Mouse (Mus musculus) midbrain, postnatal 0 days (tissue): ENCODE data around the gene Osbpl10. TPM values are rescaled to one million over a fixed set of nuclear protein-coding genes. Genes with fewer than 3 reads are reported as not detected.
A peak's percentile ranks its signal among the peaks of the same experiment; 100 is the strongest.

Experiments used
- ATAC-seq: fragments of 200-750 bp; cut with Nextera tagmentation; 2 replicates; pipeline ENCODE4 v1.8.0; 2017; ENCODE audit warnings: moderate number of reproducible peaks, mild to moderate bottlenecking, moderate TSS enrichment, moderate library complexity; ENCODE audit not compliant: low FRiP score
- DNase-seq: peaks from one replicate; pipeline ENCODE4 v3.0.0-alpha.2; 2015; ENCODE audit warnings: low spot score
- H3K27ac ChIP-seq: fragments of 300-500 bp; sonication (generic); 2 replicates; pipeline ENCODE4 v1.5.1; 2014; ENCODE audit warnings: low read depth, mild to moderate bottlenecking, low read length, mixed read lengths
- H3K27me3 ChIP-seq: fragments of 300-500 bp; sonication (generic); 2 replicates; pipeline ENCODE4 v1.6.1; 2014; ENCODE audit warnings: low read length, control low read depth, mixed read lengths; ENCODE audit not compliant: insufficient read depth
- H3K36me3 ChIP-seq: fragments of 300-500 bp; sonication (generic); 2 replicates; pipeline ENCODE4 v1.6.1; 2014; ENCODE audit warnings: low read length, control low read depth, mixed read lengths; ENCODE audit not compliant: insufficient read depth
- H3K4me1 ChIP-seq: fragments of 300-500 bp; sonication (generic); 2 replicates; pipeline ENCODE4 v1.6.1; 2014; ENCODE audit warnings: mild to moderate bottlenecking, control low read depth, antibody characterized with exemption, low read length, mixed read lengths; ENCODE audit not compliant: insufficient read depth
- H3K4me2 ChIP-seq: fragments of 300-500 bp; sonication (generic); 2 replicates; pipeline ENCODE4 v1.6.1; 2014; ENCODE audit warnings: low read depth, mild to moderate bottlenecking, low read length, mixed read lengths; ENCODE audit not compliant: poor library complexity, severe bottlenecking
- H3K4me3 ChIP-seq: fragments of 300-500 bp; sonication (generic); 2 replicates; pipeline ENCODE4 v1.5.1; 2014; ENCODE audit warnings: low read depth, mild to moderate bottlenecking, low read length, moderate library complexity
- H3K9ac ChIP-seq: fragments of 300-500 bp; sonication (generic); replicated peaks from 2 replicates; pipeline ENCODE4 v1.6.1; 2014; ENCODE audit warnings: mild to moderate bottlenecking, low read length, moderate library complexity, mixed read lengths; ENCODE audit not compliant: poor library complexity, severe bottlenecking
- H3K9me3 ChIP-seq: fragments of 300-500 bp; sonication (generic); 2 replicates; pipeline ENCODE4 v1.6.1; 2016; ENCODE audit warnings: low read length, control low read depth
- CTCF ChIP-seq: IDR thresholded peaks from 2 replicates; pipeline ENCODE4 v1.5.1; 2016; ENCODE audit warnings: antibody characterized with exemption, mild to moderate bottlenecking
- WGBS: fragments of 180-500 bp; shearing (Covaris S2); extraction: QIAGEN DNeasy Blood & Tissue Kit; methylation state at CpG from one replicate; pipeline ENCODE4 v1.1.7; 2014; 5-methylcytosine and 5-hydroxymethylcytosine counted together
- polyA plus RNA-seq: library from polyadenylated mRNA; unstranded; fragments of >200 nt; fragmentation: Nextera tagmentation; extraction: Ambion mirVana; gene quantifications from 2 replicates; pipeline ENCODE4 v1.2.1, GENCODE M21; 2015
- total RNA-seq: library from RNA; depleted of rRNA; stranded (reverse); fragments of >200 nt; gene quantifications from 2 replicates; pipeline ENCODE4 v1.2.3, GENCODE M21; 2014

The Osbpl10 gene
- total and polyA plus RNA-seq, 2 experiments from 2014 or later: 3.2 to 23.5 TPM

- Histone ChIP-seq H3K36me3 (no peaks in the 10 kb centered on the region), H3K4me2 (no peak overlapping the region), H3K27me3 (no peaks in the 10 kb centered on the region), H3K4me3 (no peak overlapping the region), H3K27ac (no peak overlapping the region), H3K9ac (no peak overlapping the region), H3K9me3 (no peaks in the 10 kb centered on the region), H3K4me1 (no peaks in the 10 kb centered on the region)
- TF ChIP-seq CTCF: no peak
- ATAC-seq: no peak
- DNase-seq: no peak
- WGBS: 94% methylated on average over 14 of the region's 14 CpGs
Measured at GRCm38 (mm10) chr9:115053779-115054178, 75.4 kb downstream of the Osbpl10 start.

DNA sequence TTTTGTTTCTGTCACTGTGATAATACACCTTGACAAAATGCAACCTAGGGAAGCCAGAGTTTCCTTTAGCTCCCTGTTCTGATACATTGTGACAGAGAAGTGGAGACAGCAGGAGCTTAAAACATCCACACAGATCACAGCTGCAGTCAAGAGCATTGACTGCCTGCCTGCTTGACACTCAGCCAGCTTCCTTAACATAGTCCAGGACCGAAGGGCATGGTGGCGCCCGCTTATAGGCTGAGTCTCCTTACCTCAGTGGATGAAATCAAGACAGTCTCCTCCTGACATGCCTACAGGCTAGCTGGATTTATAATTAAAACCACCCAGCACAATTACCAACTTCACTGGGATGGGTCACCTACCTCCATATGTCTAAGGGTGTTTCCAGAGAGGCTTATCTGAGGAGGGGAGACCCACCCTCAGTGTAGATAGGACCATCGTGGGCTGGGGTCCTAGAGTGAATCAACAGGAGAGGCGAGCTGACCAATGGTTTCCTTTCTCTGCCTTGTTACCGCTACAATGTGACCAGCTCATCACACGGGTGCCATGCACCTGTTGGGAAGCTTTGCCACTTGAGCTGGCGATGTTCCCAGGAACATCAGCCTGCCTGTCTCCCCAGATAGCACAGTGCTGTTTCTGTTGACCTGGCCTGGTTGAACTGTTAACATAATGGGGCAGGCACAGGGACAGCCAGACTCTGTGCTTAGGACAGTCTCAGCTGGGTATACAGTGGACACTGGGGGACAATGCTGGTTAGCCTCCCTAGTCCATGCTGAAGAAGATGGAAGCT is 76.9 kb downstream of the Osbpl10 start:
- ATAC-seq (no peak), DNase-seq (peak; percentile 34)

DNA sequence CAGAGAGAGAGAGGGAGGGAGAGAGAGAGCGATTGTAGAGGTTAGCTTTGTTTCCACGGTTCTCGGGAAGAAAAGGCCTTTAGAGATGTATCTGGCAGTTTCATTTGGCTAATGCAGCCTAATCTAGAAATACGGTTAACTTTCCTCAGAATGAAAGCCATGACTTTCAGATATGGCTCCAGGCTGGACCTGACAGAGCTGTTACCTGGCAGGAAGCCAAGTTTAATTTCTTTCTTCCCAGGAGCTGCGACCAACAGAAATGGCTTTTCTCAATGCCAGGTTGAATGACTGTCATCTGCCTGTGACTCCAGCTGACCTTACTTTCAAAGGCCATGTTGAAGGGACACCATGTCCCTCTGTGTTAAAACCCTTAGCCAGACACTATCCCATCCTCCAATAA is 80.4 kb downstream of the Osbpl10 start:
- Histone ChIP-seq H3K4me2 (no peak overlapping the region), H3K9me3 (no peaks in the 10 kb centered on the region), H3K4me1 (no peaks in the 10 kb centered on the region), H3K36me3 (no peaks in the 10 kb centered on the region), H3K27me3 (no peaks in the 10 kb centered on the region), H3K9ac (no peak overlapping the region), H3K27ac (0 out of 2 replicates have a peak overlapping the region, but pooled peaks have one; percentile 3), H3K4me3 (no peak overlapping the region)
- no peak for TF ChIP-seq CTCF
- DNase-seq: peak; percentile 75
- ATAC-seq: no peak
- WGBS: 22% methylated on average over 5 of the region's 5 CpGs

More for the DNA sequence above, 76.9 kb downstream of the Osbpl10 start:
- H3K4me2 ChIP-seq: no peak overlapping the region
- no peak overlapping the region for H3K4me3 ChIP-seq
- no peak overlapping the region for H3K9ac ChIP-seq
- H3K9me3 ChIP-seq: no peaks in the 10 kb centered on the region
- H3K4me1 ChIP-seq: no peaks in the 10 kb centered on the region
- TF ChIP-seq CTCF: no peak
- 71% methylated on average over 8 of the region's 8 CpGs for WGBS
- H3K27me3 ChIP-seq: no peaks in the 10 kb centered on the region
- H3K27ac ChIP-seq: no peak overlapping the region
- no peaks in the 10 kb centered on the region for H3K36me3 ChIP-seq

DNA sequence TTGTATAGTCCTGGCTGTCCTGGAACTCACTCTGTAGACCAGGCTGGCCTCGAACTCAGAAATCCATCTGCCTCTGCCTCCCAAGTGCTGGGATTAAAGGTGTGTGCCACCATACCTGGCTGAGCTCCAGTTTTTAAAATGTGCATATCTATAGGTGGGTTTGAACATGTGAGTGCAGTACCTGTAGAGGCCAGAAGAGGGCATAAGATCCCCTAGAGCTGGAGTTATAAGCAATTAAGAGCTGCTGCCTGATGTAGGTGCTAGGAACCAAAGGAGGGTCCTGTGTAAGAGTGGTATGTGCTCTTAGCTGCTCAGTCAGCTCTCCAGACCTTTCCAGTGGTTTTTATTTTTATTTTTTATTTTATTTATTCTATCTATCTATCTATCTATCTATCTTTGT is 86.5 kb downstream of the Osbpl10 start:
- H3K9ac ChIP-seq: no peak overlapping the region
- H3K9me3 ChIP-seq: no peaks in the 10 kb centered on the region
- 100% methylated on average over 1 of the region's 1 CpGs for WGBS
- ATAC-seq: no peak
- no peaks in the 10 kb centered on the region for H3K36me3 ChIP-seq
- no peak overlapping the region for H3K4me3 ChIP-seq
- H3K4me1 ChIP-seq: no peaks in the 10 kb centered on the region
- H3K27me3 ChIP-seq: no peaks in the 10 kb centered on the region
- peak; percentile 42 for TF ChIP-seq CTCF
- no peak overlapping the region for H3K4me2 ChIP-seq
- DNase-seq: no peak
- no peak overlapping the region for H3K27ac ChIP-seq

DNA sequence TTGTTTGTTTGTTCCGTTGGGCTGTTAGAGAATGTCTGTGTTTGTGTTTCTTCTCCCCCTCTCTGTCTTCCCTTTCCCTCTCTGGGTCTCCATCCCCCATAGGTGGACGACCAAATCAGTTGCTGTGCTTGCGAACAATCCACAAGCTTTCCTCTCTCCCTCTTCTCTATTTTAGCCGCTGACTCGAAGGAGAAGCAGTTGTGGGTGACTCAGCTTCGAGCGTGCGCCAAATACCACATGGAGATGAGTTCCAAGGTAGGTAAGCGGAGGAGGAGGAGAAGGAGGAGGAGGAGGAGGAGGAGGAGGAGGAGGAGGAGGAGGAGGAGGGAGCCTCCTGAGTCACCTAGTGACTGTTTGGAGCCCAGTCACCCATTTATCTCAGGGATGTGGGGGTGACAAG is 88.7 kb downstream of the Osbpl10 start:
- TF ChIP-seq CTCF: no peak
- Histone ChIP-seq H3K4me3 (no peak overlapping the region), H3K9ac (no peak overlapping the region), H3K27ac (no peak overlapping the region), H3K4me2 (no peak overlapping the region), H3K9me3 (no peaks in the 10 kb centered on the region), H3K27me3 (no peaks in the 10 kb centered on the region), H3K4me1 (no peaks in the 10 kb centered on the region), H3K36me3 (no peaks in the 10 kb centered on the region)
- 70% methylated on average over 9 of the region's 9 CpGs for WGBS
- DNase-seq: no peak
- no peak for ATAC-seq

DNA sequence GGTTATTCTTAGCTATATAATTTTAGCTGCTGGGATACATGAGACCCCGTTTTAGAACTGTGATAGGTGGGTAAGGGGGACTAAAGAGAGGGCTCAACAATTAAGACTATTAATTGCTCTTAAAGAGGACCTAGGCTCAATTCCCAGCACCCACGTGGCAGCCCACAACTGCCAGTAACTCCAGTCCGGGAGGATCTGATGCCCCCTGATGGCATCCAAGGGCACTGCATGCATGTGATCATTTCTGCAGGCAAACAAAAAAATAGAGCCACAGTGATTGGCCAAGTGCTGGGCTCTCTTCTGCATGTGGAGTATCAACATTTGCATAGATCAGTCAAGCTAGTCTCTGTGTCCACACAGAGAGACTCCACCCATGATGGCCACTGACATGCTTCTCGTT is 96.8 kb downstream of the Osbpl10 start:
- H3K27me3 ChIP-seq: no peaks in the 10 kb centered on the region
- no peaks in the 10 kb centered on the region for H3K9me3 ChIP-seq
- 93% methylated on average over 4 of the region's 4 CpGs for WGBS
- no peak overlapping the region for H3K9ac ChIP-seq
- no peaks in the 10 kb centered on the region for H3K36me3 ChIP-seq
- no peak overlapping the region for H3K4me2 ChIP-seq
- no peak for TF ChIP-seq CTCF
- no peak overlapping the region for H3K27ac ChIP-seq
- no peak overlapping the region for H3K4me3 ChIP-seq
- ATAC-seq (no peak), DNase-seq (no peak)
- no peaks in the 10 kb centered on the region for H3K4me1 ChIP-seq
